Mouse (Mus musculus) thymus, adult 2 months (tissue): ENCODE results near the gene Col4a2. TPM values are rescaled to one million over a fixed set of nuclear protein-coding genes. Genes with fewer than 3 reads are reported as not detected.

ENCODE experiments used
- DNase-seq: peaks from one replicate; pipeline ENCODE4 v3.0.0; 2021
- H3K27ac ChIP-seq: fragments of 200-500 bp; 2 replicates; pipeline ENCODE4 v1.5.1; 2012; ENCODE audit warnings: low read length, control low read depth; ENCODE audit not compliant: control insufficient read depth, insufficient read depth
- H3K27me3 ChIP-seq: fragments of 200-500 bp; 2 replicates; pipeline ENCODE4 v1.6.1; 2012; ENCODE audit warnings: mild to moderate bottlenecking, low read length, moderate library complexity, mixed read lengths; ENCODE audit not compliant: control insufficient read depth, insufficient read depth
- H3K36me3 ChIP-seq: fragments of 200-500 bp; 2 replicates; pipeline ENCODE4 v1.6.1; 2012; ENCODE audit warnings: mild to moderate bottlenecking, low read length, moderate library complexity; ENCODE audit not compliant: control insufficient read depth, insufficient read depth
- H3K4me1 ChIP-seq: fragments of 200-500 bp; replicated peaks from 2 replicates; pipeline ENCODE4 v1.6.1; 2012; ENCODE audit warnings: low read length; ENCODE audit not compliant: control insufficient read depth, insufficient read depth
- H3K4me3 ChIP-seq: fragments of 200-500 bp; 2 replicates; pipeline ENCODE4 v1.5.1; 2012; ENCODE audit warnings: mild to moderate bottlenecking, low read length, control low read depth, moderate library complexity; ENCODE audit not compliant: control insufficient read depth, insufficient read depth
- CTCF ChIP-seq: fragments of 200-500 bp; IDR thresholded peaks from 2 replicates; pipeline ENCODE4 v1.5.1; 2012; ENCODE audit warnings: mild to moderate bottlenecking, control low read depth, low read length, moderate library complexity, borderline replicate concordance; ENCODE audit not compliant: control insufficient read depth, poor library complexity, insufficient read depth; ENCODE audit errors: extremely low read depth
- POLR2A ChIP-seq: fragments of 200-500 bp; IDR thresholded peaks from 2 replicates; pipeline ENCODE4 v1.6.1; 2012; ENCODE audit warnings: mild to moderate bottlenecking, low read length, control low read depth, moderate library complexity; ENCODE audit not compliant: control insufficient read depth, poor library complexity, insufficient read depth; ENCODE audit errors: extremely low read depth
- WGBS: fragments of 180-500 bp; shearing (Covaris S2); methylation state at CpG from one replicate; pipeline ENCODE4 v1.1.7; 2018; 5-methylcytosine and 5-hydroxymethylcytosine counted together
- polyA plus RNA-seq: library from polyadenylated mRNA; depleted of rRNA; stranded (reverse); fragments of >200 nt; gene quantifications from 2 replicates; pipeline ENCODE4 v1.2.3, GENCODE M21; 2012

Gene Col4a2
- polyA plus RNA-seq, 1 experiment: 25.7 TPM

- H3K4me1 ChIP-seq: no peaks in the 10 kb centered on the region
- no peak overlapping the region for H3K4me3 ChIP-seq
- H3K27me3 ChIP-seq: no peaks in the 10 kb centered on the region
- H3K27ac ChIP-seq: no peak overlapping the region
- TF ChIP-seq POLR2A (no peak), CTCF (no peak)
- no peak for DNase-seq
- 94% methylated on average over 16 of the region's 16 CpGs for WGBS
- H3K36me3 ChIP-seq: no peaks in the 10 kb centered on the region
Observed at GRCm38 (mm10) chr8:11377391-11378210, 65.0 kb downstream of the Col4a2 start.

GRCm38 (mm10) chr8:11379590-11379989, 67.0 kb downstream of the Col4a2 start:
- no peak for DNase-seq
- 88% methylated on average over 7 of the region's 7 CpGs for WGBS
- H3K27me3 ChIP-seq: no peaks in the 10 kb centered on the region
- H3K4me1 ChIP-seq: no peaks in the 10 kb centered on the region
- TF ChIP-seq CTCF (no peak), POLR2A (no peak)
- H3K36me3 ChIP-seq: no peaks in the 10 kb centered on the region
- H3K4me3 ChIP-seq: no peak overlapping the region
- no peak overlapping the region for H3K27ac ChIP-seq

GRCm38 (mm10) chr8:11381544-11381943, 68.9 kb downstream of the Col4a2 start:
- Histone ChIP-seq H3K36me3 (no peaks in the 10 kb centered on the region), H3K4me1 (no peaks in the 10 kb centered on the region), H3K4me3 (no peak overlapping the region), H3K27me3 (no peaks in the 10 kb centered on the region), H3K27ac (no peak overlapping the region)
- no peak for DNase-seq
- TF ChIP-seq CTCF: no peak
- WGBS: 94% methylated on average over 7 of the region's 7 CpGs

- Histone ChIP-seq H3K4me3 (no peak overlapping the region), H3K36me3 (no peaks in the 10 kb centered on the region), H3K4me1 (no peaks in the 10 kb centered on the region), H3K27ac (no peak overlapping the region), H3K27me3 (no peaks in the 10 kb centered on the region)
- 85% methylated on average over 19 of the region's 19 CpGs for WGBS
- no peak for DNase-seq
- TF ChIP-seq POLR2A (no peak), CTCF (no peak)
Observed at GRCm38 (mm10) chr8:11382059-11382810, 69.6 kb downstream of the Col4a2 start.

GRCm38 (mm10) chr8:11382933-11383332, 70.3 kb downstream of the Col4a2 start:
- Histone ChIP-seq H3K27ac (no peak overlapping the region), H3K27me3 (no peaks in the 10 kb centered on the region), H3K4me3 (no peak overlapping the region), H3K4me1 (no peaks in the 10 kb centered on the region), H3K36me3 (no peaks in the 10 kb centered on the region)
- no peak for DNase-seq
- TF ChIP-seq POLR2A (no peak), CTCF (no peak)
- 88% methylated on average over 3 of the region's 3 CpGs for WGBS

GRCm38 (mm10) chr8:11383379-11383778, 70.8 kb downstream of the Col4a2 start:
- no peak for TF ChIP-seq POLR2A
- TF ChIP-seq CTCF: no peak
- no peak overlapping the region for H3K27ac ChIP-seq
- H3K4me1 ChIP-seq: no peaks in the 10 kb centered on the region
- H3K4me3 ChIP-seq: no peak overlapping the region
- no peaks in the 10 kb centered on the region for H3K36me3 ChIP-seq
- no peak for DNase-seq
- WGBS: 94% methylated on average over 3 of the region's 3 CpGs
- H3K27me3 ChIP-seq: no peaks in the 10 kb centered on the region

- DNase-seq: no peak
- Histone ChIP-seq H3K36me3 (no peaks in the 10 kb centered on the region), H3K27me3 (no peaks in the 10 kb centered on the region), H3K4me3 (no peak overlapping the region), H3K27ac (no peak overlapping the region), H3K4me1 (no peaks in the 10 kb centered on the region)
- WGBS: 95% methylated on average over 4 of the region's 4 CpGs
- TF ChIP-seq POLR2A: no peak
Observed at GRCm38 (mm10) chr8:11384841-11385240, 72.2 kb downstream of the Col4a2 start.
